Mouse (Mus musculus) forebrain, embryonic 11.5 days (tissue): ENCODE results near the gene Prss42. TPM values are rescaled to one million over a fixed set of nuclear protein-coding genes. Genes with fewer than 3 reads are reported as not detected.

Source experiments
- ATAC-seq: fragments of 200-750 bp; cut with Nextera tagmentation; replicated peaks from 2 replicates; pipeline ENCODE4 v1.8.0; 2017; ENCODE audit warnings: moderate TSS enrichment; ENCODE audit not compliant: low FRiP score
- DNase-seq: peaks from one replicate; pipeline ENCODE4 v3.0.0-alpha.2; 2017; ENCODE audit warnings: low spot score
- H3K27ac ChIP-seq: fragments of 300-500 bp; sonication (generic); 2 replicates; pipeline ENCODE4 v1.5.1; 2014; ENCODE audit warnings: low read depth, low read length
- H3K27me3 ChIP-seq: fragments of 300-500 bp; sonication (generic); 2 replicates; pipeline ENCODE4 v1.6.1; 2014; ENCODE audit warnings: mild to moderate bottlenecking, low read length, mixed read lengths; ENCODE audit not compliant: control insufficient read depth, insufficient read depth
- H3K36me3 ChIP-seq: fragments of 300-500 bp; sonication (generic); 2 replicates; pipeline ENCODE4 v1.6.1; 2014; ENCODE audit warnings: mild to moderate bottlenecking, low read length, moderate library complexity, mixed read lengths; ENCODE audit not compliant: control insufficient read depth, insufficient read depth
- H3K4me1 ChIP-seq: fragments of 300-500 bp; sonication (generic); replicated peaks from 2 replicates; pipeline ENCODE4 v1.6.1; 2014; ENCODE audit warnings: low read length, mixed read lengths; ENCODE audit not compliant: control insufficient read depth, insufficient read depth
- H3K4me2 ChIP-seq: fragments of 300-500 bp; sonication (generic); 2 replicates; pipeline ENCODE4 v1.6.1; 2014; ENCODE audit warnings: low read depth, mild to moderate bottlenecking, low read length, moderate library complexity, mixed read lengths; ENCODE audit not compliant: severe bottlenecking
- H3K4me3 ChIP-seq: fragments of 300-500 bp; sonication (generic); 2 replicates; pipeline ENCODE4 v1.5.1; 2014; ENCODE audit warnings: low read depth, low read length
- H3K9ac ChIP-seq: fragments of 300-500 bp; sonication (generic); 2 replicates; pipeline ENCODE4 v1.6.1; 2014; ENCODE audit warnings: low read length
- H3K9me3 ChIP-seq: fragments of 300-500 bp; sonication (generic); 2 replicates; pipeline ENCODE4 v1.6.1; 2016; ENCODE audit warnings: low read length, mixed read lengths; ENCODE audit not compliant: control insufficient read depth
- whole genome bisulfite sequencing: fragments of 180-500 bp; shearing (Covaris S2); extraction: QIAGEN DNeasy Blood & Tissue Kit; methylation state at CpG from one replicate; pipeline ENCODE4 v1.1.7; 2014; 5-methylcytosine and 5-hydroxymethylcytosine counted together
- polyA plus RNA-seq: library from polyadenylated mRNA; unstranded; fragments of >200 nt; fragmentation: Nextera tagmentation; extraction: Ambion mirVana; gene quantifications from 2 replicates; pipeline ENCODE4 v1.2.1, GENCODE M21; 2014

Prss42 gene
- polyA plus RNA-seq, 1 experiment from 2014 or later: not detected

- Histone ChIP-seq H3K4me2 (no peak overlapping the region), H3K9me3 (no peaks in the 10 kb centered on the region), H3K9ac (no peak overlapping the region), H3K4me3 (no peak overlapping the region), H3K36me3 (no peaks in the 10 kb centered on the region), H3K27ac (no peak overlapping the region), H3K4me1 (no peaks in the 10 kb centered on the region), H3K27me3 (no peaks in the 10 kb centered on the region)
- 83% methylated on average over 8 of the region's 8 CpGs for WGBS
- DNase-seq: no peak
- ATAC-seq: no peak
Measured at GRCm38 (mm10) chr9:110760886-110761285, 37.1 kb upstream of the Prss42 start.

GRCm38 (mm10) chr9:110762763-110763162 is 35.2 kb upstream of the Prss42 start:
- no peaks in the 10 kb centered on the region for H3K4me1 ChIP-seq
- H3K9me3 ChIP-seq: no peaks in the 10 kb centered on the region
- no peak overlapping the region for H3K9ac ChIP-seq
- no peaks in the 10 kb centered on the region for H3K36me3 ChIP-seq
- no peak overlapping the region for H3K27ac ChIP-seq
- WGBS: 77% methylated on average over 10 of the region's 10 CpGs
- no peak overlapping the region for H3K4me2 ChIP-seq
- H3K4me3 ChIP-seq: no peak overlapping the region
- no peak for DNase-seq
- no peak for ATAC-seq
- H3K27me3 ChIP-seq: no peaks in the 10 kb centered on the region

DNA sequence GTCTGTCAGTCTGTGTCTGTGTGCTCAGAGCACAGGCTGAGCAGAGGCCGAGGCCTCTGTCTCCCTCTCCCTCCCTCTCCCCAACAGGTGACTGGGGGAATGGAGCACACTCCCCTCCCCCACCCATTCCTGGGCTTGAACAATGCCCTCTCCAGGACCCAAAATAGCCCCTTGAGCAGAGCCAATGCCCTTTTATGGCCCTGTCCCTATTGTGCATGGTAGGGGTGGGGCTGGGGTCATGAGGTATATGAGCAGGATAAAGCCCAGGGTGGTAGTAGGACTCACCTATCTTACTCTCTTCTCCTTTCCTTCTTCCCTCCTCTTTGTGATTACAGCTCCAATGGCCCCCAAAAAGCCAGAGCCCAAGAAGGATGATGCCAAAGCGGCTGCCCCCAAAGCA is 34.6 kb upstream of the Prss42 start:
- H3K4me3 ChIP-seq: no peak overlapping the region
- no peaks in the 10 kb centered on the region for H3K4me1 ChIP-seq
- ATAC-seq (no peak), DNase-seq (no peak)
- no peak overlapping the region for H3K9ac ChIP-seq
- H3K4me2 ChIP-seq: no peak overlapping the region
- H3K27me3 ChIP-seq: no peaks in the 10 kb centered on the region
- no peaks in the 10 kb centered on the region for H3K9me3 ChIP-seq
- 65% methylated on average over 2 of the region's 2 CpGs for WGBS
- no peaks in the 10 kb centered on the region for H3K36me3 ChIP-seq
- no peak overlapping the region for H3K27ac ChIP-seq

GRCm38 (mm10) chr9:110772336-110772735 is 25.6 kb upstream of the Prss42 start:
- Histone ChIP-seq H3K27ac (no peak overlapping the region), H3K4me1 (no peaks in the 10 kb centered on the region), H3K36me3 (no peaks in the 10 kb centered on the region), H3K4me3 (no peak overlapping the region), H3K9me3 (no peaks in the 10 kb centered on the region), H3K4me2 (no peak overlapping the region), H3K9ac (no peak overlapping the region), H3K27me3 (no peaks in the 10 kb centered on the region)
- WGBS: 94% methylated on average over 10 of the region's 10 CpGs
- ATAC-seq (no peak), DNase-seq (no peak)

DNA sequence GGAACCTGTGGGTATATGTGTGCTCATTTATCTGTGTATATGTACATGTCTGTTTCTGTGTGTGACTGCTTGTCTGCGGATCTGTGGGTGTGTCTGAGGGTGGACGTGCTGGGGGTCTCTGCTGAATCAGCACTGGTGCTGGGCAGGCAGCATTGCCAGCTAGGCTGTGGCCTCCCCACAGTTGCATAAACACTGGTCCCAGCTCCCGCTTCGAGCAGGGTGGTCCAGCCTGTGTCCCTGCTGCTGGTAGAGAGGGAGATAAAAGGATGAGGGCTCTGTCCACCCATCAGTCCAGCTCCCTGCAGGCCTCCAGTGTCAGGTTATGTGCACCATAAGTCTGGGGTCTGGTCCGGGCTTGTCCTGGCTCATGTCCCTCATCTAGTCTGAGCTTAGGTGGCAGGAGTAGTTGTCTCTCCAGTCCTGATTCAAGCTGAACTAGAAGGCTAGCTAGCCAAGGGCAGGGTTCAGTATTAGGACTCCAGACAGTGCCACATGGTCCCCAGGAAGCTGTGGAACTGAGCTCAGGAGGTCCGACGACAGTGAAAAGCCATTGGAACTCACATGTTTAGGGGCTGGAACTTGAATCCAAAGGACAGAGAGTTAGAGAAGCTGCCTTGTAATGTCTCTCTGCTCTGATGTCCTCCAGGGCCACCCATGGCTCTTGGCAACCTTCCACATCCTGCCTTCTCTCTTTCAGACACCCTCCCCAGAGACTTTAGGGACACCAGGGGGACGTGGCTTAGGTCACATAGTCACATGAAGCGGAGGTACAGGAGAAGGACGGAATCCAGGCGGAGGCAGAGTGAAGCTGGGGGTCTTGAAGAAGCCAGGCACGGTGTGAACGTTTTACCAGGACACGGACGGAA is 23.3 kb upstream of the Prss42 start:
- DNase-seq (no peak), ATAC-seq (no peak)
- Histone ChIP-seq H3K4me2 (no peak overlapping the region), H3K9ac (no peak overlapping the region), H3K36me3 (no peaks in the 10 kb centered on the region), H3K27ac (no peak overlapping the region), H3K9me3 (no peaks in the 10 kb centered on the region), H3K4me3 (no peak overlapping the region), H3K4me1 (no peaks in the 10 kb centered on the region), H3K27me3 (no peaks in the 10 kb centered on the region)
- 78% methylated on average over 15 of the region's 15 CpGs for WGBS

DNA sequence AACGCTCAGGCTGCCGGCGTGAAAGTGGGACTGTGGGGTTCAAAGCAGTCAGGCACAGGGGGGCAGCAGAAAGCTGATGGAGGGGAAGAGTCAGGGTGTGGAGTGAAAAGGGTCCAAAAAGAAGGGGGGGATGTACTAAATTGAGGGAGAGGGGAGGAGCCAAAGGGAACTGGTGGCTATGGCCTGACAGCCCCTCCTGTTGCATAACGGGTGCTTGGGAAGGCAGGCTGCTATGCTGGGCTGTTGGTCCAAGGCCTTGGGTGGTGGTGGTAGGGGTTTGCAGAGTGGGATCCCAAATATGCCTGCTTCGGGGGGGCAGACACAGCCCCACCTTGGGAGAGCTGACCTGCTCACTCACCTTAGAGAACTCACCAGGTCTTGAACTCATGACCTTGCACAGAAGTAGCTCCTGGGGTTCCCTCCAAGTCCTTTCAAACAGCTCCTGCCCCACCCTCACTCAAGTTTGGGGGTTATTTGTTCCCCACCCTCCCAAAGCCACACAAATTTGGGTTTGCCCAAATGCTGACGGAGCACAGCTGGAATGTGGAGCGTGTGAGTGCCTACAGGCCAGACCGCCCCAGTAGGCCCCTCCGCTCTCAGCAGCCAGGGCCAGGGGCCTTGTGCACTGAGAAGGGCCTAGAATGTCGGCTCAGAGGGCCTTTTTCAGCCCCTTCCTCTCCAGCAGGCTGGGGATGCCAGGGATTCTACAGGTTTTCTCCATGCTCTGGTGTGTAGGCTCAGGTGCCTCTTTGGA is 22.5 kb upstream of the Prss42 start:
- no peak overlapping the region for H3K4me2 ChIP-seq
- no peaks in the 10 kb centered on the region for H3K4me1 ChIP-seq
- ATAC-seq (no peak), DNase-seq (no peak)
- no peak overlapping the region for H3K27ac ChIP-seq
- H3K9me3 ChIP-seq: no peaks in the 10 kb centered on the region
- no peak overlapping the region for H3K4me3 ChIP-seq
- H3K9ac ChIP-seq: no peak overlapping the region
- no peaks in the 10 kb centered on the region for H3K36me3 ChIP-seq
- peaks cover 2% of the 10 kb centered on the region; the same call in 1 of the 2 replicates for H3K27me3 ChIP-seq
- WGBS: 79% methylated on average over 10 of the region's 10 CpGs

DNA sequence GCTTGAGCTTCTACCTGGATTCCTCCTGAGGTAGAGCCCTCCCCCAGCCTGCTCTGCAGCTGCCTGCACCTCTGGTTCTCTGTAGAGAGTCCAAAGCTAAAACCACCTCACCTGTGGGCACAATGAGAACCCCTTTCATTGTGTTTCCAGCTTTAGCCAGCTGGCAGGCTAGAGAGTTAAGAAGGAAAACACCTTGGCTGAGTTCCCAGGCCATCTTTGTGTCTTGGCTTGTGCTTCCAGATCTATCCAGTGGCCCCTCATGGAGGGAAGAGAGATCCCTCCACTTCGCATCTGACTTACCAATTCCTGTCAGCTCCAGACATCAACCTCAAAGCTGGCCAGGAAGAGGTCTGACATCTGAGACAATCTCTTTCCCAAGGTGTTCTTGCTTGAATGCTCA is 19.9 kb upstream of the Prss42 start:
- ATAC-seq: no peak
- 96% methylated on average over 1 of the region's 1 CpGs for WGBS
- Histone ChIP-seq H3K4me3 (no peak overlapping the region), H3K9me3 (no peaks in the 10 kb centered on the region), H3K4me1 (0 out of 2 replicates have a peak, but pooled peaks cover 3% of the 10 kb centered on the region), H3K9ac (no peak overlapping the region), H3K4me2 (no peak overlapping the region), H3K36me3 (no peaks in the 10 kb centered on the region), H3K27me3 (peaks cover 2% of the 10 kb centered on the region; the same call in 1 of the 2 replicates), H3K27ac (no peak overlapping the region)
- DNase-seq: no peak

DNA sequence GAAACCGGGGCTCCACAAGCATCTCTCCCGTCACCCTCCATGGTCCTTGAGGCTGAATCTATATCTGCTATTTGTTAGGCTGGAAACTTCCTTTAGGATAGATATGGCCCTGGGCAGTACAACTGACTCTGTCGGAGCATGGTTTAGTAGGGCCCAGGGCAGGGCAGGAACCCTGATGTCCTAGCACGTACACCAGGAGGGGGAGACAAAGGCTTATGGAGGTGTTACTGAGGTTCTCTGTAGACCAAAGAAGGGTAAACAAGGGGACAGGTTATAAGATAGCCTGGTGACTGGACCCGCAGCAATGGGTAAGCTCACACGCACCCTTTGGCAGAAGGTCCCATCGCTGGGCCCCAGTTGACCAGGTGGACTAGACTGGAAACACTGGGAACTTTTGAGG is 19.4 kb upstream of the Prss42 start:
- 0 out of 2 replicates have a peak, but pooled peaks cover 3% of the 10 kb centered on the region for H3K4me1 ChIP-seq
- ATAC-seq (no peak), DNase-seq (no peak)
- no peak overlapping the region for H3K4me3 ChIP-seq
- H3K27ac ChIP-seq: no peak overlapping the region
- H3K27me3 ChIP-seq: peaks cover 2% of the 10 kb centered on the region; the same call in 1 of the 2 replicates
- no peaks in the 10 kb centered on the region for H3K9me3 ChIP-seq
- no peak overlapping the region for H3K9ac ChIP-seq
- no peaks in the 10 kb centered on the region for H3K36me3 ChIP-seq
- no peak overlapping the region for H3K4me2 ChIP-seq
- 84% methylated on average over 7 of the region's 7 CpGs for WGBS
